Comparison of ENCODE assay signal across 18 mouse cellular contexts in genomic region chr6:72520904-72521303, GRCm38 (mm10). TPM values are rescaled to one million over a fixed set of nuclear protein-coding genes. Genes with fewer than 3 reads are reported as not detected.
DNase-seq lines count a peak whose midpoint lies in the region; ATAC-seq and TF ChIP-seq lines count a peak whose summit lies in the region.
"Had no signal": no experiment of that assay in that cellular context is flagged by ENCODE, and none has a peak within 500 bp of the region (broad histone marks: within the 10 kb centered on the region; RNA-seq: fewer than 3 reads in every experiment).

No protein-coding gene starts in this region.

- no peak for ATAC-seq in hindbrain, embryonic 11.5 days (ENCODE audit: low FRiP score)
- no peak for ATAC-seq in midbrain, embryonic 12.5 days (ENCODE audit: low FRiP score, low read depth)
- no peak for ATAC-seq in erythroblast, adult 5-6 weeks (replicated peaks; ENCODE audit: low FRiP score, poor library complexity, severe bottlenecking)

- 97% methylated on average over 5 of the region's 5 CpGs for WGBS in hindbrain, embryonic 11.5 days
- 94% methylated on average over 5 of the region's 5 CpGs for WGBS in midbrain, embryonic 12.5 days

- H3K4me2 ChIP-seq in hindbrain, embryonic 11.5 days (replicated peaks; ENCODE audit: low read depth, low read length): no peak overlapping the region
- H3K4me2 ChIP-seq in midbrain, embryonic 12.5 days (replicated peaks): no peak overlapping the region
- H3K4me2 ChIP-seq: liver, embryonic 11.5 days had no signal

- DNase-seq in testis, postnatal 14 days (ENCODE audit: low spot score): no peak
- no peak for DNase-seq in hindbrain, embryonic 11.5 days (ENCODE audit: low spot score)
- DNase-seq in urinary bladder, adult 18-20 months (ENCODE audit: low spot score in 2 of 2): no peak
- no peak for DNase-seq in ovary, adult 18-20 months (ENCODE audit: low spot score)
- DNase-seq in gastrocnemius, adult 18-20 months (ENCODE audit: low spot score): no peak
- DNase-seq: adrenal gland, adult 2 months; cerebellum, adult 11 months; gastrocnemius, postnatal 36 days; kidney, adult 9 months; lung, embryonic 14.5 days had no signal

- H3K9me3 ChIP-seq in hindbrain, embryonic 11.5 days (ENCODE audit: control insufficient read depth, low read length): no peaks in the 10 kb centered on the region
- H3K9me3 ChIP-seq in midbrain, embryonic 12.5 days: no peaks in the 10 kb centered on the region
- H3K9me3 ChIP-seq: embryonic facial prominence, embryonic 13.5 days; G1E had no signal

- H3K27ac ChIP-seq in testis, adult 2 months (ENCODE audit: control insufficient read depth, insufficient read depth, low read depth, low read length): no peak overlapping the region
- peak overlapping the region; percentile 77; the same call in 1 of the 2 replicates for H3K27ac ChIP-seq in hindbrain, embryonic 11.5 days (ENCODE audit: low read depth, low read length)
- H3K27ac ChIP-seq in midbrain, embryonic 12.5 days (replicated peaks): peak overlapping the region; percentile 92

- TF ChIP-seq CTCF in testis, adult 2 months (IDR thresholded peaks at IDR 0.05; ENCODE audit: control insufficient read depth, insufficient read depth, insufficient replicate concordance, low read depth, low read length): no peak

- no peak overlapping the region for H3K9ac ChIP-seq in hindbrain, embryonic 11.5 days (ENCODE audit: low read depth, low read length)
- no peak overlapping the region for H3K9ac ChIP-seq in midbrain, embryonic 12.5 days (replicated peaks)
- H3K9ac ChIP-seq: embryonic facial prominence, embryonic 13.5 days; lung, embryonic 14.5 days had no signal

- peak overlapping the region; percentile 84 for H3K4me3 ChIP-seq in testis, adult 2 months (ENCODE audit: control insufficient read depth, low read depth, low read length)
- no peak overlapping the region for H3K4me3 ChIP-seq in hindbrain, embryonic 11.5 days (ENCODE audit: low read depth, low read length)
- no peak overlapping the region for H3K4me3 ChIP-seq in midbrain, embryonic 12.5 days
- H3K4me3 ChIP-seq: embryonic facial prominence, embryonic 13.5 days had no signal

- no peaks in the 10 kb centered on the region for H3K27me3 ChIP-seq in testis, adult 2 months (ENCODE audit: control insufficient read depth, insufficient read depth, low read length)
- no peaks in the 10 kb centered on the region for H3K27me3 ChIP-seq in hindbrain, embryonic 11.5 days (ENCODE audit: control insufficient read depth, insufficient read depth, low read length)
- no peaks in the 10 kb centered on the region for H3K27me3 ChIP-seq in midbrain, embryonic 12.5 days
- H3K27me3 ChIP-seq: embryonic facial prominence, embryonic 13.5 days had no signal

- peaks cover 23% of the 10 kb centered on the region for H3K4me1 ChIP-seq in testis, adult 2 months (ENCODE audit: control insufficient read depth, insufficient read depth, low read length)
- H3K4me1 ChIP-seq in hindbrain, embryonic 11.5 days (replicated peaks; ENCODE audit: control insufficient read depth, insufficient read depth, low read length): no peaks in the 10 kb centered on the region
- H3K4me1 ChIP-seq in midbrain, embryonic 12.5 days: peaks cover 28% of the 10 kb centered on the region

- TF ChIP-seq POLR2A in testis, adult 2 months (IDR thresholded peaks at IDR 0.05; ENCODE audit: control insufficient read depth, low read depth, low read length): no peak

- no peaks in the 10 kb centered on the region for H3K36me3 ChIP-seq in testis, adult 2 months (ENCODE audit: control insufficient read depth, insufficient read depth, low read length)
- H3K36me3 ChIP-seq in hindbrain, embryonic 11.5 days (ENCODE audit: control insufficient read depth, insufficient read depth, low read length): no peaks in the 10 kb centered on the region
- H3K36me3 ChIP-seq in midbrain, embryonic 12.5 days: no peaks in the 10 kb centered on the region
- H3K36me3 ChIP-seq: embryonic facial prominence, embryonic 13.5 days; G1E had no signal

RNA-seq across cellular contexts. Expression of gene Sh2d6, which starts 0.6 kb away (rescaled TPM):
- 76.8 and 77.0 TPM in 2 replicates for polyA plus RNA-seq in testis, adult 2 months (2012; rRNA removed)
- 0.45 and 0.66 TPM in 2 replicates for polyA plus RNA-seq in hindbrain, embryonic 11.5 days (2014; fragmentation: Nextera tagmentation; extraction: Ambion mirVana)
- 0.63 and 0.97 TPM in 2 replicates for polyA plus RNA-seq in midbrain, embryonic 12.5 days (2016; fragmentation: Nextera tagmentation; extraction: Ambion mirVana)
- total RNA-seq in erythroblast, adult 5-6 weeks (2015; ENCODE audit: low replicate concordance): not detected in 2 replicates
- not detected in 2 replicates for total RNA-seq in erythroblast, adult 5-6 weeks (2017; ENCODE audit: low replicate concordance)
- 1 to 10 TPM in 1 of 2 experiments, under 1 TPM in 1; 0.93 to 1.3 TPM for total RNA-seq in gastrocnemius, adult 18-20 months (2021)
- total RNA-seq: megakaryocyte progenitor cell, adult 5-6 weeks had no signal
- polyA plus RNA-seq: G1E; heart, embryonic 14.5 days; liver, embryonic 11.5 days; lung, embryonic 14.5 days had no signal

RNA-seq across cellular contexts. Expression of gene Capg, which starts 23.3 kb away (rescaled TPM):
- polyA plus RNA-seq in testis, adult 2 months (2012; rRNA removed): 1.3 and 4.1 TPM in 2 replicates
- polyA plus RNA-seq in hindbrain, embryonic 11.5 days (2014; fragmentation: Nextera tagmentation; extraction: Ambion mirVana): 10.4 TPM in 2 replicates
- polyA plus RNA-seq in midbrain, embryonic 12.5 days (2016; fragmentation: Nextera tagmentation; extraction: Ambion mirVana): 5.8 and 6.1 TPM in 2 replicates
- total RNA-seq in erythroblast, adult 5-6 weeks (2015; ENCODE audit: low replicate concordance): 10.2 and 21.1 TPM in 2 replicates
- 22.2 and 29.0 TPM in 2 replicates for total RNA-seq in erythroblast, adult 5-6 weeks (2017; ENCODE audit: low replicate concordance)
- total RNA-seq in gastrocnemius, adult 18-20 months (2021): 10 to 100 TPM in 1 of 2 experiments, 1 to 10 TPM in 1; 9.2 to 14.3 TPM

Comparison
In these comparisons a context has a peak if more than half of its experiments do, and no peak if none do; other contexts are left out.
1. RNA of gene Sh2d6, which starts 0.6 kb away (polyA plus RNA-seq): 76.8 to 77.0 TPM in testis, adult 2 months; 0.63 to 0.97 TPM in midbrain, embryonic 12.5 days and 0.45 to 0.66 TPM in hindbrain, embryonic 11.5 days; every median in the first group is over 10 times any median in the second.